Mouse (Mus musculus): ENCODE data around the gene Myo1e. TPM values are rescaled to one million over a fixed set of nuclear protein-coding genes. Genes with fewer than 3 reads are reported as not detected.

Myo1e gene
- polyA plus RNA-seq, 1 experiment: 21.2 TPM

- no peak for TF ChIP-seq CTCF (IDR thresholded peaks at IDR 0.05; ENCODE audit: insufficient read depth, low read length)
- TF ChIP-seq POLR2A (IDR thresholded peaks at IDR 0.05; ENCODE audit: borderline replicate concordance, extremely low read depth, low read depth, low read length): no peak
- Histone ChIP-seq H3K4me1 (ENCODE audit: control insufficient read depth, insufficient read depth, low read length) (peaks cover 31% of the 10 kb centered on the region), H3K4me3 (replicated peaks; ENCODE audit: extremely low read depth, low read depth, low read length) (no peak overlapping the region)
- no peak for DNase-seq
- 74% methylated on average over 6 of the region's 6 CpGs for WGBS
These were observed 31.2 kb downstream of the Myo1e start for GRCm38 (mm10) chr9:70238391-70238790.

GRCm38 (mm10) chr9:70239229-70239628, 32.1 kb downstream of the Myo1e start:
- no peak overlapping the region for H3K4me3 ChIP-seq (replicated peaks; ENCODE audit: extremely low read depth, low read depth, low read length)

GRCm38 (mm10) chr9:70240703-70241410, 33.7 kb downstream of the Myo1e start:
- WGBS: 49% methylated on average over 16 of the region's 16 CpGs
- DNase-seq: no peak
- Histone ChIP-seq H3K4me1 (ENCODE audit: control insufficient read depth, insufficient read depth, low read length) (peaks cover 37% of the 10 kb centered on the region), H3K4me3 (replicated peaks; ENCODE audit: extremely low read depth, low read depth, low read length) (no peak overlapping the region)
- no peak for TF ChIP-seq POLR2A (IDR thresholded peaks at IDR 0.05; ENCODE audit: borderline replicate concordance, extremely low read depth, low read depth, low read length)
- no peak for TF ChIP-seq CTCF (IDR thresholded peaks at IDR 0.05; ENCODE audit: insufficient read depth, low read length)

More at GRCm38 (mm10) chr9:70239229-70239628, 32.1 kb downstream of the Myo1e start:
- DNase-seq: no peak
- peaks cover 35% of the 10 kb centered on the region for H3K4me1 ChIP-seq (ENCODE audit: control insufficient read depth, insufficient read depth, low read length)
- TF ChIP-seq POLR2A (IDR thresholded peaks at IDR 0.05; ENCODE audit: borderline replicate concordance, extremely low read depth, low read depth, low read length) (no peak), CTCF (IDR thresholded peaks at IDR 0.05; ENCODE audit: insufficient read depth, low read length) (no peak)
- 55% methylated on average over 3 of the region's 3 CpGs for WGBS

- TF ChIP-seq POLR2A (IDR thresholded peaks at IDR 0.05; ENCODE audit: borderline replicate concordance, extremely low read depth, low read depth, low read length): no peak
- no peak for TF ChIP-seq CTCF (IDR thresholded peaks at IDR 0.05; ENCODE audit: insufficient read depth, low read length)
- Histone ChIP-seq H3K4me3 (replicated peaks; ENCODE audit: extremely low read depth, low read depth, low read length) (no peak overlapping the region), H3K4me1 (ENCODE audit: control insufficient read depth, insufficient read depth, low read length) (peaks cover 36% of the 10 kb centered on the region)
- WGBS: 32% methylated on average over 8 of the region's 8 CpGs
- peak; percentile 50 for DNase-seq
These were observed 34.3 kb downstream of the Myo1e start for GRCm38 (mm10) chr9:70241411-70241961.

- peaks cover 32% of the 10 kb centered on the region for H3K4me1 ChIP-seq (ENCODE audit: control insufficient read depth, insufficient read depth, low read length)
- DNase-seq: no peak
- no peak overlapping the region for H3K4me3 ChIP-seq (replicated peaks; ENCODE audit: extremely low read depth, low read depth, low read length)
- 58% methylated on average over 4 of the region's 4 CpGs for WGBS
- TF ChIP-seq POLR2A (IDR thresholded peaks at IDR 0.05; ENCODE audit: borderline replicate concordance, extremely low read depth, low read depth, low read length): no peak
- TF ChIP-seq CTCF (IDR thresholded peaks at IDR 0.05; ENCODE audit: insufficient read depth, low read length): no peak
These were observed 35.1 kb downstream of the Myo1e start for GRCm38 (mm10) chr9:70242112-70242862.

- TF ChIP-seq CTCF (IDR thresholded peaks at IDR 0.05; ENCODE audit: insufficient read depth, low read length) (no peak), POLR2A (IDR thresholded peaks at IDR 0.05; ENCODE audit: borderline replicate concordance, extremely low read depth, low read depth, low read length) (no peak)
- Histone ChIP-seq H3K4me3 (replicated peaks; ENCODE audit: extremely low read depth, low read depth, low read length) (no peak overlapping the region), H3K4me1 (ENCODE audit: control insufficient read depth, insufficient read depth, low read length) (peaks cover 29% of the 10 kb centered on the region)
- WGBS: 48% methylated on average over 8 of the region's 8 CpGs
- DNase-seq: no peak
These were observed 36.1 kb downstream of the Myo1e start for GRCm38 (mm10) chr9:70243241-70243640.

- Histone ChIP-seq H3K4me1 (ENCODE audit: control insufficient read depth, insufficient read depth, low read length) (peaks cover 28% of the 10 kb centered on the region), H3K4me3 (replicated peaks; ENCODE audit: extremely low read depth, low read depth, low read length) (no peak overlapping the region)
- TF ChIP-seq CTCF (IDR thresholded peaks at IDR 0.05; ENCODE audit: insufficient read depth, low read length): no peak
- DNase-seq: no peak
- WGBS: 49% methylated on average over 2 of the region's 2 CpGs
These were observed 36.6 kb downstream of the Myo1e start for GRCm38 (mm10) chr9:70243708-70244107.

GRCm38 (mm10) chr9:70244115-70244514, 37.0 kb downstream of the Myo1e start:
- DNase-seq: no peak
- peaks cover 30% of the 10 kb centered on the region for H3K4me1 ChIP-seq (ENCODE audit: control insufficient read depth, insufficient read depth, low read length)
- no peak for TF ChIP-seq POLR2A (IDR thresholded peaks at IDR 0.05; ENCODE audit: borderline replicate concordance, extremely low read depth, low read depth, low read length)
- TF ChIP-seq CTCF (IDR thresholded peaks at IDR 0.05; ENCODE audit: insufficient read depth, low read length): no peak
- WGBS: 68% methylated on average over 7 of the region's 7 CpGs
- no peak overlapping the region for H3K4me3 ChIP-seq (replicated peaks; ENCODE audit: extremely low read depth, low read depth, low read length)

- WGBS: 84% methylated on average over 9 of the region's 9 CpGs
- TF ChIP-seq CTCF (IDR thresholded peaks at IDR 0.05; ENCODE audit: insufficient read depth, low read length) (no peak), POLR2A (IDR thresholded peaks at IDR 0.05; ENCODE audit: borderline replicate concordance, extremely low read depth, low read depth, low read length) (no peak)
- H3K4me1 ChIP-seq (ENCODE audit: control insufficient read depth, insufficient read depth, low read length): peaks cover 32% of the 10 kb centered on the region
- no peak overlapping the region for H3K4me3 ChIP-seq (replicated peaks; ENCODE audit: extremely low read depth, low read depth, low read length)
- DNase-seq: no peak
These were observed 37.9 kb downstream of the Myo1e start for GRCm38 (mm10) chr9:70245040-70245439.
